Mouse (Mus musculus) ES-E14 (cell line): Measurements from ENCODE around the gene Ppp1r9a. TPM values are rescaled to one million over a fixed set of nuclear protein-coding genes. Genes with fewer than 3 reads are reported as not detected.
A peak's percentile ranks its signal among the peaks of the same experiment; 100 is the strongest.

Experiments
- DNase-seq: peaks from one replicate; pipeline ENCODE4 v3.0.0-alpha.2; 2013; ENCODE audit warnings: low read depth, low spot score
- H3K27ac ChIP-seq: 2 replicates; pipeline ENCODE4 v1.5.1; 2012; ENCODE audit warnings: low read depth, mild to moderate bottlenecking, low read length, moderate library complexity, mixed read lengths; ENCODE audit not compliant: poor library complexity, insufficient read depth, severe bottlenecking
- H3K36me3 ChIP-seq: 2 replicates; pipeline ENCODE4 v1.6.1; 2012; ENCODE audit warnings: mild to moderate bottlenecking, low read length, moderate library complexity, mixed read lengths; ENCODE audit not compliant: control insufficient read depth, poor library complexity, insufficient read depth, severe bottlenecking
- H3K4me1 ChIP-seq, 2 experiments: fragments of 150-350 bp in 1 of 2; sonication (generic) in 1 of 2; 2 replicates each; pipeline ENCODE4 v1.6.1; 2012; ENCODE audit warnings: low read length in 2 of 2, mild to moderate bottlenecking in 1 of 2, mixed read lengths in 1 of 2; ENCODE audit not compliant: control insufficient read depth in 2 of 2, insufficient read depth in 2 of 2, poor library complexity in 1 of 2
- H3K4me3 ChIP-seq, 2 experiments: fragments of 150-350 bp in 1 of 2; sonication (generic) in 1 of 2; 2 replicates each; pipeline ENCODE4 v1.5.1; 2012; ENCODE audit warnings: low read length in 2 of 2, low read depth in 1 of 2, mild to moderate bottlenecking in 1 of 2, mixed read lengths in 1 of 2; ENCODE audit not compliant: insufficient read depth in 1 of 2, poor library complexity in 1 of 2, severe bottlenecking in 1 of 2
- H3K9ac ChIP-seq: 2 replicates; pipeline ENCODE4 v1.6.1; 2012; ENCODE audit warnings: low read depth, mild to moderate bottlenecking, low read length, mixed read lengths; ENCODE audit not compliant: poor library complexity, insufficient read depth, severe bottlenecking
- H3K9me3 ChIP-seq: fragments of 150-350 bp; sonication (generic); 2 replicates; pipeline ENCODE4 v1.6.1; 2012; ENCODE audit warnings: low read depth, mild to moderate bottlenecking, low read length; ENCODE audit not compliant: control insufficient read depth, insufficient read depth
- CHD2 ChIP-seq: IDR thresholded peaks from 2 replicates; pipeline ENCODE4 v1.6.1; 2014; ENCODE audit warnings: mild to moderate bottlenecking, low read depth, low read length, inconsistent platforms
- HCFC1 ChIP-seq: IDR thresholded peaks from 2 replicates; pipeline ENCODE4 v1.6.1; 2012; ENCODE audit warnings: low read length, inconsistent platforms, borderline replicate concordance; ENCODE audit not compliant: insufficient read depth
- MAFK ChIP-seq: IDR thresholded peaks from 2 replicates; pipeline ENCODE4 v1.6.1; 2014; ENCODE audit warnings: mild to moderate bottlenecking, low read depth, low read length, inconsistent platforms; ENCODE audit not compliant: insufficient read depth
- ZC3H11A ChIP-seq: IDR thresholded peaks from 2 replicates; pipeline ENCODE4 v1.6.1; 2012; ENCODE audit warnings: low read depth, mild to moderate bottlenecking, inconsistent platforms, low read length, borderline replicate concordance
- ZNF384 ChIP-seq: IDR thresholded peaks from 2 replicates; pipeline ENCODE4 v1.6.1; 2012; ENCODE audit warnings: low read depth, low read length, inconsistent platforms
- in situ Hi-C, 2 experiments: fragments of 600-800 bp; cut with MboI; formaldehyde crosslinking; loops; one replicate each; pipeline ENCODE4 v1.15.1; 2025; ENCODE audit warnings: low sequenced_read_pairs in 2 of 2, inconsistent platforms in 1 of 2; ENCODE audit not compliant: unreplicated experiment in 2 of 2
- total RNA-seq: library from RNA; depleted of rRNA; stranded (reverse); fragments of 300-350 nt; gene quantifications from 2 replicates; pipeline ENCODE4 v1.2.3, GENCODE M21; 2012; rRNA removed

Ppp1r9a gene
- 22.2 and 38.1 TPM in 2 replicates for total RNA-seq

DNA sequence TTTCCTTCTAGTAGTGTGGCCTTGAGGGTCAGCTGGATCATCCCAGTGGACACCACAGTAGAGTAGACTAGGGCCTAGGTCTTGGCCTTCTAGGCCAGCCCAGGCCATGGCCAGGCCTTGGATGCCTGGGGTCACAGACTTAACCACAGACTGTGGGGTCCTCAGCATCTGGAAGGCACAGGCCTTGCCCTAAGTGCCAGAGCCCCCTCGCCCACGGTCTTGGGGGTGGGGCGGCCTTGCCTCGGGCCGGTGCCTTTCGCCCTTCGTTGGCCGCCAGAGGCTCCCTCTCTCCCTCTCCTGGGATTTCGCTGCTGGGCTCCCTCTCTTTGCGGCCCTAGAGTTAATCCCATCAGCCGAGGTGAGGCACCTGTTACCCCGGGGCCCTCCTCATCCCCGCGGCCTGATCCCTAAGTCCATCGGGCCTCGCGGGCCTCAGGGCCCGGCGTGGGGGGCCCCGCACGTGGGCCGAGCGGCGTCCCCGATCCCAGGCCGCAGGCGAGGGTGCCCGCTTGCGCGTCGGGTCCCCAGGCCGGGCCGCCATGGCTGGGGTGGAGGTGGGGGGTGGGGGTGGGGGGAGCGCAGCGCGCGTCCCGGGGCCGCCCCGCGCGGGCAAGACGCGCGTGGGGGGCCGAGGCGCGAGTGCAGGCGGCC lies at the start of gene Ppp1r9a:
TSS of gene Ppp1r9a (plus strand) at position 244 of the 651 bp plus-strand sequence.
- H3K27ac ChIP-seq = peak within 1 kb of the TSS; percentile 89
- in situ Hi-C loops = no loop called here
- peak within 1 kb of the TSS; percentile 79 to 98 for H3K4me3 ChIP-seq
- H3K4me1 ChIP-seq = peaks cover 0 to 5% of the 10 kb centered on the region in 2 experiments; a peak in 3 of 4 replicates
- H3K9ac ChIP-seq = peak within 1 kb of the TSS; percentile 92
- no peak for DNase-seq
- H3K9me3 ChIP-seq = no peaks in the 10 kb centered on the region
- peaks cover 6% of the 10 kb centered on the region; the same call in 1 of the 2 replicates for H3K36me3 ChIP-seq
- no peak for TF ChIP-seq MAFK
- TF ChIP-seq ZC3H11A = no peak
- TF ChIP-seq ZNF384 = no peak
- TF ChIP-seq HCFC1 = no peak

- H3K4me3 ChIP-seq = no peak overlapping the region
- no peak overlapping the region for H3K27ac ChIP-seq
- H3K4me1 ChIP-seq = no peaks in the 10 kb centered on the region
- peak; percentile 6 for DNase-seq
- TF ChIP-seq MAFK = no peak
- TF ChIP-seq ZNF384 = no peak
- TF ChIP-seq HCFC1 = no peak
- TF ChIP-seq CHD2 = no peak
- TF ChIP-seq ZC3H11A = no peak
- no peaks in the 10 kb centered on the region for H3K36me3 ChIP-seq
- in situ Hi-C loops = no loop called here
- no peaks in the 10 kb centered on the region for H3K9me3 ChIP-seq
- H3K9ac ChIP-seq = no peak overlapping the region
Observed at GRCm38 (mm10) chr6:4855236-4855635, 47.5 kb upstream of the Ppp1r9a start.

- in situ Hi-C loops = no loop called here
- Histone ChIP-seq H3K4me3 (no peak overlapping the region), H3K4me1 (no peaks in the 10 kb centered on the region), H3K9ac (no peak overlapping the region), H3K9me3 (no peaks in the 10 kb centered on the region), H3K36me3 (no peaks in the 10 kb centered on the region), H3K27ac (no peak overlapping the region)
- TF ChIP-seq ZC3H11A (no peak), HCFC1 (no peak), CHD2 (no peak), ZNF384 (no peak), MAFK (no peak)
- DNase-seq = no peak
Observed at GRCm38 (mm10) chr6:4856919-4857318, 45.8 kb upstream of the Ppp1r9a start.

DNA sequence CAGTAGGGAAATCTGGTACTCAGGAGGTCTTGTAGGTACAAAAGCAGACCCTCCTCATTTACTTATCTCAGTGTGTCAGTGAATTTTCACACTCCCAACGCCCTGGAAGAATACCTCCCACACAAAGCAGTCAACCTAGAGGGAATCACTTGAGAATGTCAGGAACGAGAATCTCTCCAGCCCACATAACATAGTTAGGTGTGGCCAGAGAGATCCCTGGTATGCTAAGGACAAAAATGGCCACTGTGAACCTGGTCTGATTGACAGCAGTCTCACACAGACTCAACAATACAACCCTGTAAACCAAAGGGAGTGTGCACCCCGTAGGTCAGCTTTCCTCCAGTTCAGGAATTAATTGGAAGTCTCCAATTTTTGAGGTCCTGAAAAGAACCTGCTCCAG lies 18.4 kb upstream of the Ppp1r9a start:
- TF ChIP-seq MAFK (no peak), CHD2 (no peak), ZNF384 (no peak), HCFC1 (no peak), ZC3H11A (no peak)
- Histone ChIP-seq H3K36me3 (no peaks in the 10 kb centered on the region), H3K9ac (no peak overlapping the region), H3K4me3 (no peak overlapping the region), H3K4me1 (peaks cover 0 to 3% of the 10 kb centered on the region in 2 experiments; a peak in 1 of 4 replicates), H3K27ac (no peak overlapping the region), H3K9me3 (no peaks in the 10 kb centered on the region)
- no peak for DNase-seq
- in situ Hi-C loops = no loop called here

GRCm38 (mm10) chr6:4889544-4889943 lies 13.2 kb upstream of the Ppp1r9a start:
- DNase-seq = no peak
- in situ Hi-C loops = no loop called here
- TF ChIP-seq CHD2 (no peak), HCFC1 (no peak), ZNF384 (no peak), ZC3H11A (no peak), MAFK (no peak)
- no peak overlapping the region for H3K27ac ChIP-seq
- no peak overlapping the region for H3K9ac ChIP-seq
- no peak overlapping the region for H3K4me3 ChIP-seq
- peaks cover 10 to 15% of the 10 kb centered on the region in 2 experiments for H3K4me1 ChIP-seq
- H3K9me3 ChIP-seq = no peaks in the 10 kb centered on the region
- no peaks in the 10 kb centered on the region for H3K36me3 ChIP-seq
